Comparison of ENCODE assay signal across 8 mouse cellular contexts in genomic region chrX:136868061-136869040, GRCm38 (mm10). TPM values are rescaled to one million over a fixed set of nuclear protein-coding genes. Genes with fewer than 3 reads are reported as not detected.
DNase-seq lines count a peak whose midpoint lies in the region; ATAC-seq and TF ChIP-seq lines count a peak whose summit lies in the region.

Gene Rab9b, minus strand, starts transcription at chrX:136868755.

- H3K36me3 ChIP-seq in lung, embryonic 14.5 days (ENCODE audit: insufficient read depth), result no peaks in the 10 kb centered on the region
- H3K36me3 ChIP-seq in liver, embryonic 14.5 days (replicated peaks; ENCODE audit: control insufficient read depth, insufficient read depth, low read depth), result no peaks in the 10 kb centered on the region

- TF ChIP-seq CTCF in lung, embryonic 14.5 days (IDR thresholded peaks at IDR 0.05; ENCODE audit: low read depth), result no peak
- no peak for TF ChIP-seq CTCF in liver, embryonic 14.5 days (IDR thresholded peaks at IDR 0.05; ENCODE audit: low read depth)

- peak within 1 kb of the TSS; percentile 36 for H3K9ac ChIP-seq in lung, embryonic 14.5 days
- no peak within 1 kb of the TSS for H3K9ac ChIP-seq in liver, embryonic 14.5 days (replicated peaks)

- H3K27ac ChIP-seq in lung, embryonic 14.5 days (ENCODE audit: low read depth), result no peak within 1 kb of the TSS
- no peak within 1 kb of the TSS for H3K27ac ChIP-seq in liver, embryonic 14.5 days

- H3K4me2 ChIP-seq in lung, embryonic 14.5 days, result peak within 1 kb of the TSS; percentile 73
- peak within 1 kb of the TSS; percentile 51 for H3K4me2 ChIP-seq in liver, embryonic 14.5 days (ENCODE audit: low read depth)

- peak; percentile 82; the same call in 1 of the 2 replicates for ATAC-seq in lung, embryonic 14.5 days (ENCODE audit: insufficient read depth)
- no peak for ATAC-seq in liver, embryonic 14.5 days (ENCODE audit: insufficient read depth)

- WGBS in lung, embryonic 14.5 days, result 17% methylated on average over 23 of the region's 36 CpGs
- WGBS in liver, embryonic 14.5 days (ENCODE audit: insufficient replicate concordance), result 10% methylated on average over 35 of the region's 36 CpGs

- H3K4me1 ChIP-seq in lung, embryonic 14.5 days (ENCODE audit: insufficient read depth), result no peaks in the 10 kb centered on the region
- H3K4me1 ChIP-seq in liver, embryonic 14.5 days (replicated peaks; ENCODE audit: control insufficient read depth in 2 of 2, insufficient read depth in 2 of 2, low read length in 1 of 2), result no peaks in the 10 kb centered on the region

- no peak for TF ChIP-seq EP300 in liver, embryonic 14.5 days (IDR thresholded peaks at IDR 0.05; ENCODE audit: low read depth)

- H3K27me3 ChIP-seq in lung, embryonic 14.5 days (ENCODE audit: insufficient read depth, low read length), result no peaks in the 10 kb centered on the region
- no peaks in the 10 kb centered on the region for H3K27me3 ChIP-seq in liver, embryonic 14.5 days (ENCODE audit: control insufficient read depth, insufficient read depth, low read length)

- no peaks in the 10 kb centered on the region for H3K9me3 ChIP-seq in lung, embryonic 14.5 days (ENCODE audit: low read depth, low read length)
- no peaks in the 10 kb centered on the region for H3K9me3 ChIP-seq in liver, embryonic 14.5 days (ENCODE audit: control insufficient read depth, low read length)

- peak within 1 kb of the TSS; percentile 38 for H3K4me3 ChIP-seq in lung, embryonic 14.5 days (ENCODE audit: low read depth, low read length)
- H3K4me3 ChIP-seq in liver, embryonic 14.5 days (ENCODE audit: insufficient read depth in 1 of 2, low read depth in 2 of 2, low read length in 2 of 2), result peak within 1 kb of the TSS; percentile 14 to 25; a peak in 2 of 4 replicates

- peak; percentile 38 for DNase-seq in lung, embryonic 14.5 days
- DNase-seq in lung, adult 18-20 months, result no peak
- DNase-seq in cerebellum, adult 8-10 months, result peak; percentile 56
- DNase-seq in forelimb bud, embryonic 11.5 days (ENCODE audit: low read depth, low spot score), result peak; percentile 2
- peak; percentile 13 to 19 for DNase-seq in kidney, postnatal 4 days
- DNase-seq in liver, embryonic 14.5 days (ENCODE audit: low read depth in 3 of 3, low spot score in 3 of 3), result no peak
- DNase-seq in retina, postnatal 7 days (ENCODE audit: low read depth, low spot score), result peak; percentile 24
- DNase-seq in urinary bladder, postnatal 36 days (ENCODE audit: low spot score in 2 of 2), result no peak

RNA-seq across cellular contexts. Expression of gene Rab9b, which starts in this region (rescaled TPM):
- polyA plus RNA-seq in lung, embryonic 14.5 days (2014; fragmentation: Nextera tagmentation; extraction: Ambion mirVana), result 0.04 and 0.16 TPM in 2 replicates
- polyA plus RNA-seq in liver, embryonic 14.5 days (2012; rRNA removed), result 0.01 TPM in 1 of 2 replicates, not detected in the other
- polyA plus RNA-seq in liver, embryonic 14.5 days (2014; fragmentation: Nextera tagmentation; extraction: Ambion mirVana), result not detected in 2 replicates

Comparison
In these comparisons a context has a peak if more than half of its experiments do, and no peak if none do; other contexts are left out.
1. Peak in DNase-seq, ATAC-seq, H3K4me3 ChIP-seq, H3K9ac ChIP-seq and H3K4me2 ChIP-seq in lung, embryonic 14.5 days; RNA of the gene not detected or under 1 TPM.
2. DNase-seq: peak in cerebellum, adult 8-10 months (single experiment), forelimb bud, embryonic 11.5 days (single experiment), kidney, postnatal 4 days (2 of 2) and retina, postnatal 7 days (single experiment); none in lung, adult 18-20 months (0 of 2), liver, embryonic 14.5 days (0 of 3) and urinary bladder, postnatal 36 days (0 of 2).